Mouse (Mus musculus): ENCODE data around the gene Cst3.

- TF ChIP-seq CTCF (IDR thresholded peaks at IDR 0.05; ENCODE audit: control insufficient read depth, insufficient read depth, insufficient replicate concordance, low read depth, low read length), result no peak
- TF ChIP-seq POLR2A (IDR thresholded peaks at IDR 0.05; ENCODE audit: control insufficient read depth, low read depth, low read length), result no peak
These were observed 24.2 kb downstream of the Cst3 start for GRCm38 (mm10) chr2:148851116-148851906.

Measured in testis, adult 2 months (tissue).